Mouse (Mus musculus) T-helper 17 cell (primary cell): Measurements from ENCODE around the gene Pdgfb.

ENCODE experiments used
- in situ Hi-C, 2 experiments: fragments of 300-600 bp; cut with MboI, MseI; formaldehyde crosslinking; loops; 1 replicate in 1 of 2; 2 replicates in 1 of 2; pipeline ENCODE4 v1.15.1; 2025; ENCODE audit warnings: high pct_unique_total_duplicates in 2 of 2

Pdgfb gene

DNA sequence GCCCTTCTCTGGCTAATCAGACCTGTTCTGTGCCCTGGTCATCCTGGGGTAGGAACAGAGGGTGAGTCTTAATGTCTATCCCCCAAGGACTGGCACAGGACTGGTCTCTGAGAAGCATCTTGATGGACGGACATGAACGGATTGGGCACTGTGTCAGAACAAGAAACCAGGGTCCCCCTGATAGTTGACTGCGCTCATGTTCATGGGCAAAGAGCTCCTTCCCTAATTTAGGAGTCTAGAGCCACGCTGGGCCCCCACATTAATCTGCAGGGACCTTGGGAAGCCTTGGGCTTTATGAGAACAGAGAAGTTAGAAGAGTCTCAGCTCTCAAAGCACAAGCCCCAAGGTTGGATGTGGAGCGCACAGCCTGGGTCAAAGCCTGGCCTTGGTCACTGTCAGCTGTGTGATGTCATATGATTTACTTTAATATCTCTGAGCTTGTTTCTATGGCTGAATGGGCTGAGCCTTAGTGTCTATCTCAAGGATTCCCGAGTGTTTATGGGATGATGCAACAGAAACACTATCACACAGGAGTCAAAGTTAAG, 20.6 kb upstream of the Pdgfb start:
- in situ Hi-C loops, result loop anchor here in 1 of 2 experiments (25.0 kb wide), 1 partner anchor 1448 kb away; the partner anchor contains the start of gene Cyth4

DNA sequence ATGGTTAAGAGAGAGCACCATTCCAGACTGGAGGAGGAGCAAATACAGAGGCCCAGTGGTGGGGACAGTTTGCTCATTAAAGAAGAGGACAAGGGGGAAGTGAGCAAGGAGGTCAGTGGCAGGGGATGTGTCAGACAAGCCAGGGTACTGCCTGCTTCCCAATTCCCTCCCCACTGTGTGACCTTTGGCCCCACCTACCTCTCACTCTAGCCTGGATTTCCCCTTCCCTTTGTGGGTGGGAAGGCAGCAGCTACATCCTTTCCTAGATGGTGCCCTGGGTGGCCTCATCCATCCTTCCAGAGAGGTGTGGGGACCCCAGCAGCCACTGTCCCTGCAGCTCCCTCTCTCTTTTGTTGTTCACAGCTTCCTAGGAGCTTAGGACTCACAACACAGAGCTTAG, 20.1 kb upstream of the Pdgfb start:
- in situ Hi-C loops, result loop anchor here in 1 of 2 experiments (25.0 kb wide), 1 partner anchor 1448 kb away; the partner anchor contains the start of gene Cyth4

DNA sequence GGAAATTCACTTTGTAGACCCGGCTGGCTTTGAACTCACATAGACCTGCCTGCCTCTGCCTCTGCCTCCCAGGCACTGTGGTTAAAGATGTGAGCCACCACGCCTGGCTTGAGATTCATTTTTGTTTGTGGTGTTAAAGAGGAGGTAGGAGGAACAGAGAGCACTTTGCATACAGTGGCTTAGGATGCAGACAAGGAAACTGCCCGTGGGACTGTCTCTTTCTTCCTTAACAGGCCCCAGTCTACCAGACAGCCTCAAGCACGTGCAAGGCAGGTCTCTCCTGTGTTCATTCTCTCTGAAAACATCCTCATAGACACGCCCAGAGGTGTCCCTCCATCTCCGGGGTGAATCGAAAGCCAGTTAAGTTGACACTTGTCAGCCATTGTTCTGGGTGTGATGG, 19.6 kb upstream of the Pdgfb start:
- in situ Hi-C loops, result loop anchor here in 1 of 2 experiments (25.0 kb wide), 1 partner anchor 1447 kb away; the partner anchor contains the start of gene Cyth4

DNA sequence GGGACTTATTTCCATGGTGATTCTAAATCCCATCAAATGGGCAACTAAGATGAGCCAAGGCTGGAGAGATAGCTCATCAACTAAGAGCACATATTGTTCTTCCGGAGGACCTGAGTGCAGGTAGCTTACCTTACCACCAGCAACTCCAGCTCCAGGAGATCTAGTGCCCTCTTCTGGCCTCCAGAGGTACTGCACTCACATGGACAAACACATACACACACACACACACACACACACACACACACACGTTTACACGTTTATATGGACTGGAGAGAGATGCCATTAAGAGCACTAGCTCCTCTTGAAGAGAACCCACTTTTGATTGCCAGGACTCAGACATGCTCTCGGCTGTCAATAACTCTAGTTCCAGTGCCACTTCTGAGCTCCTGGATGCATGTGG, 16.4 kb upstream of the Pdgfb start:
- in situ Hi-C loops, result loop anchor here in 1 of 2 experiments (25.0 kb wide), 1 partner anchor 1444 kb away; the partner anchor contains the start of gene Cyth4

DNA sequence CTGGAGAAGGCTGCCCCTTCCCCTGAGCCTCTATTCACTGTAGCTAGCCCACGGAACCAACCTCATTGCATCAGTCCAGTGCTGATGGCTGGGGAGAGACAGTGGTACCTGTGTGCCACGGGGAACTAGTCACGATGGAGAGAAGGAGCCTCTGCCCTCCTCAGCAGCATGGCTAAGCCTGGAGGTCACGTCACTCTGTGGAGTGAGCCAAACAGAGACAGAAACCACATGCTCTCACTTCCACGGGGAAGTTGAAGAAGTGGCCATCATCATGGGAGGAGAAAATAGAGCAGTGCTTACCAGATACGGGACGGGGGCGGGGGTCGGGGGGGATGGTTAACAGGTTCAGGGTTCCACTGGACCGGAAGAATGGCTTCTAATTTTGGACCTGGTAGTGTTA, 15.6 kb upstream of the Pdgfb start:
- in situ Hi-C loops, result loop anchor here in 1 of 2 experiments (25.0 kb wide), 1 partner anchor 1443 kb away; the partner anchor contains the start of gene Cyth4

DNA sequence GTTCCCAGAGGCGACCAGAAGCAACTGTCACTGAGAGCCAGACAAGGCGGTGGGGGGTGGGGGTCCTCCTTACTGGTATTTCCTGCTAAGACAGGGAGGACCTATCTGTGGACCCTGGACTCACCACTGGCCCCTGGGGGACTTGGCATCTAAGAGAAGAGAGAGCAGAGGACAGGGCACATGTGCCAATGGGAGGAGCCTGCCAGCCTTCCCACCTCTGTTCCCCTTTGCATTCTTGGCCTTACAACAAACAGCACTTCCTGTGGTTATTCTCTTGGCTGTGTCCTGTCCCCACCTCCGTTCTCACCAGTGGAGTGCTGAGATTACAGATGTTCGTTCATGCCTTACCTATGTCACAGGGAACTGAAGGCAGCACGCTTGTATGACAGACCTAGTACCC, 14.1 kb upstream of the Pdgfb start:
- in situ Hi-C loops, result loop anchor here in 1 of 2 experiments (10.0 to 25.0 kb wide), 2 partner anchors 566 to 1442 kb away; partner anchors contain the start of gene Cyth4

DNA sequence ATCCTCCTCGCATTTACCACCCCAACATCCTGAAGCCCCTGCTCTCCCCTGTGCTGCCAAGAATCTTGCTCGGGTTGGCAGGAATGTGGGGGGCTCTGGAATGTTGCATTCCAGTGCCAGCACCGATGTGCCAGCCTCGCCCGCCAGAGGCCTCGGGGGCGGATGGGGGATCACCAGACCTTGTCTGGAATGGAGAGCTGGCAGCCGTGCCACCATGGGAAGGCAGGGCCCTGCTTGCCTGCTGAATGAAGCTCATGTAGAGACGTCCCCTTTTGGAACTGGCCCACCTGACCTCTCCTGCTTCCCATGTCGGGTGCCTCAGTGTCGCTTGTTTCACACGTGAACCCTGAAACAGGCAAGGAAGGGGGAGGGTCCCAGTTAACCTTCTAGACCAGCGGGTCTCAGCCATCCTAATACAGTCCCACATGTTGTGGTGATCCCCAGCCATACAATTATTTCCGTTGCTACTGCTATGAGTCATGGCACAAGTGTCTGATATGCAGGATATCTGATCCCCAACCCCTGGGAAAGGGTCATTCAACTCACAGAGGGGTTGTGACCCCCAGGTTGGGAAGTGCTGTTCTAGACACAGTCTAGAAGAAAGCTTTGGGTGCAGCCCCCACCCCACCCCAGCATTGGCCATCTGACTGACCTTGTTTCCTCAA, 12.0 kb upstream of the Pdgfb start:
- in situ Hi-C loops, result loop anchor here in 1 of 2 experiments (10.0 to 25.0 kb wide), 2 partner anchors 568 to 1440 kb away; partner anchors contain the start of gene Cyth4

DNA sequence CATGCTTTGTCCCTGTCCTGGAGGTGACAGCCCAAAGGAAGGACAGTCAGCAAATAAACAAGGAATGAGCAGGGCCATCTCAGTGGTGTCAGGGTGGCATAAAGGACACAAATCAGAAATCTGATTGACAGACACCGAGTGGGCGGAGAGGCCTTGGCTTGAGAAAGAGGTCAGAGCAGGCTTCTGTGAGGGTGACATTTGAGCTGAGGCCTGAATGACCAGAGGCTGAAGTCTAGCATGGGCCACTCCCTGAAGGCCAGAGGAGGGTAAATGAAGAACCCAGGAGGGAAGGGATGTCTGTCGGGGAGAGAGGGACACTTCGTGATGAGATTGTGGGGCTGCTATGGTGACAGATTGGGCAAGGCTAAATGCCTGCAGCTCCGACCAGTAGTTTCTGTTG, 11.3 kb upstream of the Pdgfb start:
- in situ Hi-C loops, result loop anchor here in 1 of 2 experiments (10.0 to 25.0 kb wide), 2 partner anchors 569 to 1439 kb away; partner anchors contain the start of gene Cyth4

DNA sequence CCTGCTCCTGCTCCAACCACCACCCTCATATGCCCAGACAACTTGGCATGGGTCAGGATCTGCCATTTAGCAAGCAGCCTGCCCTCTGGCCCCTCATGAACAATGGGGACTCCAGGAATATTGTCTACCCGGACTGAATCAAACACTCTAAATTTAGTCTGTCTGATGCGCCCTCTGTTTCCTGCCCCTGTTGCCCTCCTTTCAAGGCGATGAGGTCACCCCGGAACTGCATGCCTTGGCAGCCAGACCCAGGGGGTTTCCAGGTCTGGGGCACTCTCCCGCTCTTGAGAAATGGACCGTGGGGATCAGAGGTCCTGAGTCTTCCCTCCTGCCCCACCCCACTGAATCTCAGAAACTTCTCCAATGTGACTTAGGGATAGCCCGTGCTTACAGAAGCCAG, 10.8 kb upstream of the Pdgfb start:
- in situ Hi-C loops, result loop anchor here in 1 of 2 experiments (10.0 to 25.0 kb wide), 2 partner anchors 569 to 1438 kb away; partner anchors contain the start of gene Cyth4

DNA sequence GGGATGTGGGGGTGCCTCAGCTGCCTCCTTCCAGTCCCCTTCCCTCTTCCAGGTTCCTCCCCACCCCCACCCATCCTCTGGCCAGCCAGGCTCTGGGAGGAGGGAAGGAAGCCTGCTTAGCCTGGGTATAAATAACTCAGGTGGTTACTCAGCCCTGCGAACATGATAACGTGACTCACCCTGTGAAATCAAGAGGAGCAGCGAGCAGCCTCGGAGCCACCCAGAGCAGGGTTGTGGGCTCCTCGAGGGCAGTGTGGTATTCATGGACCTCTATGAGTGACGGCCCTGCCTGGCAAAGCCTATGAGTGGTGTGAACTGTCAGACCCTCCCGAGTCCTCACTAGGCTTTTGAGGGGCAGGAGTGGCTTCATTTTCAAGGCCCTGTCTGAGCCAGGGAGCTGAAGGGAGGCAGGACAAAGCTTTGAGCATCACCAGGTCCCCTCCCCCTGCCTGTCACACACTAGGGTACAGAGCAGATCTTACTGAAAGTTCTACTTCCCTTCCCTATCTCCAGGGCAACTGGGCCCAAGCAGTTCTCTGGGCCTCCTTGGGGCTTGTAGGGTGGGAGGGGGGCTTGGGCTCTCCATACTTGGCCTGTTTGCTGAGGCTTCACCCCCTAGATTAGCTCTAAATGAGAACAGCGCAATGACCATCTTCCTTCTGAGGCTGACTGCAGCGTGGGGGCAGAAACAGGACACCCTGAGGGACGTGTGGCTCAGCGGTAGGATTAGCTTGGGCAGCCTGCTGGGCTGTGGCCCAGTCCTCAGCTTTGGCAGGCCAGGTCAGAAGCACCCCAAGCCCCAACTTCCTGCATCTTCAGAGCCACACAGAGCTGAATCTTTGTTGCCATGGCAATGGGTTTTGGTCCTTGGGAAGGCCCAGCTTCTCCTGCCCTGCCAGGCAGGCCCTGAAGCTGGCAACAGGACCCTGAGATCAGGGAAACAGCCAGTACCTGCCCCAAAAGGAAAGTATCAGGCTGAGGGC, 9.8 kb upstream of the Pdgfb start:
- in situ Hi-C loops, result loop anchor here (5.0 to 25.0 kb wide), 3 partner anchors 38 to 1437 kb away; partner anchors contain the start of gene Cyth4 (in 1 of the 2)

DNA sequence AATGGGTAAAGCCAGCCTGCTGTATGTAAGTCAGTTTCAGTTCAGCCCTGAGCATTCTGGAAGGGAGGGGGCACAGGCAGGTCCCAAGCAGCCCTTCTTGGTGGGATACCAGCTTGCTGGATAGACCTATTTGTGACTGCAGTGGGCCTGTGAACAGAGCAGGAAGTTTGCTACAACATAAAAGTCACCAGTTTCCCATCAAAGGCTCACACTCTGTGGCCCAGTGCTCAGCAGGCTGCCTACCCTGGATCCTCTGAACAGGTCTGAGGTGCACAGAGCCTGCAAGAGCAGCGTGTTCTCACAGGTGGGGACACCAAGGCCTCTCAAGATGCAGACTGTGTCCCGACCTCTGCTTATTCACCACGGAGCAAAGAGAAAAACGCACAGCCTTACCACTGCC, 5.7 kb upstream of the Pdgfb start:
- in situ Hi-C loops, result loop anchor here (5.0 to 10.0 kb wide), 2 partner anchors 42 to 574 kb away; no protein-coding TSS in a partner anchor

DNA sequence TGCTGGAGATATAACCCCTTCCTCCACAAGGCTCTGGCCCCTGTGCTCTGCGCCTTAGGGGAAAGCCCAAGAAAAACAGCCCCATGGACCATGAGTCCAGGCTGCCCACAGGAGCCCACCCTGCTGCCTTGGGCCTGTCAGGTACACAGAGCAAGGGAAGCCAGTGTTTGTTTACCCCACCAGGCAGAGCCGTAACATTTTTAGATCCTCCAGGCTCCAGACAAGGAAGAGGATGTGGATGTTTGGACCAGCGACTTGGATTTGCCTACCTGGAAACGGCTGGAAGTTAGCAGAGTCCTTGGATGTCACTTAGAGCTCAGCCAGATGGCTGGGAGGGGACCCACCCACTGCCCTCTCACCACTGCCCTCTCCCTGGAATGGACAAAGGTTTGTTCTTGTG, 4.8 kb upstream of the Pdgfb start:
- in situ Hi-C loops, result loop anchor here (5.0 to 10.0 kb wide), 2 partner anchors 43 to 575 kb away; no protein-coding TSS in a partner anchor

DNA sequence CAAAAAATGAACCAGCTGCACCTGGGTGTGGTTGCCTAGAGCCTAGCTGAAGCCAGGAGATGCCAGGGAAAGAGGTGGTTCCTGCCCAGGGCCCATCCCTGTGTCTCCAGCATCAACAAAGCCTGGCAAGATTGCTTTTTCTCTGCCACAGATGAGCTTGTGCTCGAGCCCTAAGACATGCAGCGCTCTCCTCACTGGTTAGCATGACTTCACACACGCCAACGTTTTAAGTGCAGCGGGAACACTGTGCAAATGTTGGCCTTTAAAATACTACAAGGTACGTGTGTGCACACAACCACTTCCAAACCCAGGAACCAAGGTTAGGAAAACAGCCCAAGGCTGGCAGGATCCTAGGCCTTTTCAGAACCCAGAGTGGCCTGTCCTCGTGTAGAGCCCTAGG, 4.4 kb upstream of the Pdgfb start:
- in situ Hi-C loops, result no loop called here

DNA sequence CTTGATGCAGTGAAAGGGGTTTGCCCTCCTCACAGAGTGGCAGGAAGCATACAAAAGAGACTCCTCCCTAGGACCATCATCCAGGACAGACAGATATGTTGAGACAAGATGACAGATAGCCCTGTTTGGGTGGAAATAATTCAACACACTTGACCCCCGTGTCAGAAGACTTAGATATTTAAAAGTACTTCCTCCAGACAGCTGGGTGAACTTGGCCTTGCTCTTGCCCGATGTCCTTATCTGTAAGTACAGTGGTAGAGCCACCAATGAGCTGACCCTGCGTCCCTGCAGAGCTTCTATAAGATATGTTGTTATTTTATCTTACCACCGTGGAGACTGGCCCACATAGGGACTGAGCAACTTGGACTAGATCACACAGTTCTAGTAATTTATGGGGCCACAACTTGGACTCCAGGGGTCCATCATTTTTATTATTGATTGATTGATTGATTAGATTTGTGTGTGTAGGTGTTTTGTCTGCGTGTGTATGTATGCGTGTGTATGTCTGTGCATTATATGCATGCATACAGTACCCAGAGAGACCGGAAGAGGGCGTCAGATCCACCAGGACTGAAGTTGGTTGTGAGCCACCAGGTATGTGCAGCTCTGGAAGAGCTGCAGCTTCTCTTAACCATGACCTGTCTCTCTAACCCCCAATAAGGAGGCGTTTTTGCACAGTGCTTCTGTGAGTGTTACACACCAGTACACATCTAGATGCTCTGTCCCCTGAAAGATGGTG, 2.0 kb upstream of the Pdgfb start:
- in situ Hi-C loops, result no loop called here

DNA sequence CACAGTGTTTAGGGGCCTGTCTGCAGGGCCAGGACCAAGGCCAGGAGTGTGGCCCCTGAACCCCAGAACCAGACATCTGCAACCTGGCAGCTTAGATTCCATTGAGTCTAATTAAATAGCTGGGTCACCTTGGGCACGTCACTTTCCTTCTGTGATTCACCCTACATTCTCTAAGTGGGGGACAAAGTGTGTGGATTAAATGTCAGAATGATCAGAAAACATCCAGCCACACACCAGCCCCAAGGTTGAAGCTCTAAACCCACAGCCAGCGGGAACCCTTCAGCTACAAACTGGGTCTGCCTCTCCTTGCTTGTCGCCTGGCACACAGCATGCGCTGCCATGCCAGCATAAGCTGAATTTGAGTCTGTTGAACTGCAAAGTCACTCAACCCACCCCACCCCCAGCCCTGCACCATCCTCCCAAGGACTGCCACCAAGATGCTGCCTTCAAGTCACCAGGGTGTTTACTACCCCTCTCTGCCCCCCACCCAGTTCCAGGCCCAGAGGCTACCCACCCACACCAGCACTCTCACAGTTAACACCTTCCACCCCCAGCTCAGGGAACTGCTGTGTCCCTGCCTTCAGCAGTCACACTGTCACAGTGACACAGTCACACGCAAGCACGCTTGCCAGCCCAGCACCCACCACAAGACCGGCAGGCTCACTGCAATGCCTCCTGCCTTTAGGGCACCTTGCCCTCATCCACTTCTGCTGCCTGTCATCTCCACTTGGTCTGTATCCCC, 605 bp upstream of the Pdgfb start:
- in situ Hi-C loops, result no loop called here

DNA sequence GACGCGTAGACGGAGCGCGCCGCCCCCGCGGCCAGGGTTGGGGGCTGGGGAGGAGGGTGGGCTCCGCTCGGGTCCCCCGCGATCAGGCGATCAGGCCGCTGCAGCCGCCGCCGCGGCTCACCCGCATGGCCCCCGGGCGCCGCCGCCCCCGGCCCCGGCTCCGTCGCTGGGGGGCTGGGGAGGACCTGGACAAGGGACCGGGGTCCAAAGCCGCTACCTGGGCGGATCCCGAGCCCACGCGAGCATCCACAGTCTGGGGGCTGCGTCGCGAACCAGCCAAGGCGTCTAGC, 801 bp downstream of the Pdgfb start:
- in situ Hi-C loops, result no loop called here

DNA sequence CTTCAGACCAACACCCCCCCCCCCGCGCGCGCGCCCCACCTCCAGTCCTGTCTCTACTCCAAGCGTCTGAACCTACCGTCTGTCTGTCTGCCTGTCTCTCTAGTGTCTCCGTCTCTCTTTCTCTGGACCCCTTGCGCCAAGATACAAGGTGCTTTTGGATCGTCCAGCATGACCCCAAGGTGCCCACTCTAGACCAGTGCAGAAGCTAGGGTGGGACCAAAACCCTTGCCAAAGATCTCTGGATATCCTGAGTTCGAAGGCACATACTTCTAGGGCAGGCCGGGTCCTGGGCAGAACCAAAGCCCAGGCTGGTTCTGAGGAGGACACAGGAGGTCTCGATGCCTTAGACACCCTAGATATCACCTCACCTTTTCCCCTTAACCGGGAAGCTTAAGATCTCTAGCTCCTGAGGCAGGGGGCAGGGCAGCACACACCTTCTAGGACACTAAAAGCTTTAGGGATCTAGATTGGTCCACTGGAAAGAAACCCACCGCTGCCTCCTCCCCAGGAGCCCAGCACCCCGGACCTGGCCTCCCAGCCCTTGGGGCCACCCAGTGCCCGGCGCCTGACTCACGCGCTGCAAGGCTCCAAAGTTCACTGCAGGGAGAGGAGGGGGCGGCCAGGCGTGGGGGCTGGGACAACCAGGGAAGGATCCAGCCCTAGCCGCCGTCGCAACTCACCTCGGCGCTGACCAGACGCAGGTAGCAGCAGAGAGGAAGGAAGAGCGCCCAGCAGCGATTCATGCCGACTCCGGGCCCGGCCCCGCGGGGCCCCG, 1.3 kb downstream of the Pdgfb start:
- in situ Hi-C loops, result no loop called here

DNA sequence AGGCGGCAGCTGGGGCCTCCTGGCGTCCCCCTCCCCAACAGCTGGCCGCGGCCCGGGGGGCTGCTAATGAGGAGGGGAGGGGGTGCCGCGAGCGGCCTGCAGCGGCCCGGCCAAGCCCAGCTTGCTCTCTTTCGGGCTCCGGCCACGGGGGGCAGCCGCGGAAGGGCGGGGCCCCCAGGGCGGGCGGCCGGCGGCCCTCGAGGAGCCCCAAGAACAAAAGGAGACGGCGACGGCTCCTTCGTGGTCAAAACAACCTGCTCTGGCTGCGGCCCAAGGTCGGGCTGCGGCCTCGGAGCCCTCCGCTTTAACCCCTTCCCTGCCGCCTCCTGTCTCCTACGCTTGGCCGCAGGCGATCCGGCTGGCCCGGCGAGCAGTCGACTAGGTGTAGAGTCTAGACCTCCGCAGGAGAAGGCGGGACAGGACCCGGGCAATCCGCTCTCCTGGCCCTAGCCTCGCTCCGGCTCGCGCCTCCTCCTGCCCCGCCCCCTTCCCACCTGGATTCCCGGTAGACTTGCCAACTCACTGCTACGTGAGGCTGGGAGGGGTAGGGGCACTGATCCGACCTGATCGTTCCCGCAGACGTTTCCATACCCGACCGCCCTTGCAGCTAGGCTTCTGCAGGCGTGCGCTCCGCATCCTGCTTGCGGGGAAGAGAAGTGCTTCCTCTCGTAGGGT, 2.1 kb downstream of the Pdgfb start:
- in situ Hi-C loops, result no loop called here
